Mouse (Mus musculus): ENCODE results near the gene Srl. TPM values are rescaled to one million over a fixed set of nuclear protein-coding genes. Genes with fewer than 3 reads are reported as not detected.

The Srl gene
- polyA plus RNA-seq, 1 experiment from 2014 or later: 3.1 TPM

DNA sequence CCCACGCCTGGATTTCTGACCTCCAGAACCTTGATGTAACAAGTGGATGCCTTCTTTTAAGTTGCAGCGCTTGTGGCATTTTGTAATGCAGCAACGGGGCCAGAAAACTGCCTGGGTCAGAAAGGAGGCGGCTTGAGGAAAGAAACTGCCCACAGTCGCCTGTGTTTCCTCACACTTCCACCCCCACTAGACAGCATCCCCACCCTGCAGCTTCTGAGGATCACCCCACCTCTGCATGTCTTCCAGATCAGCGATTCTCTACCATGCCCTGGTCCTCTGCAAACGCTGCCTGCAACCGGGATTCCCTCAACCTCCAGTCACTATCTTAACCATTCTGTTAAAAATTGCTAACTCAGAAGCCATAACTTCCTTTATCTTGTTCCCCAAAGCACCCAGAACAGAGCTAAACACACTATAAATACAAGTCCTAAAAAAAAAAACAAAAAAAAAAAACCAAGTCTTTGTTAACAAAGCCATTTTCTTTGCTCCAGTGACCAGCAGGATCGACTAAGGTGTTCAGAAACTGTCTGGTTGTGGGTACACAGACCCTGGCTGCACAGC, 77.0 kb downstream of the Srl start:
- no peak overlapping the region for H3K27ac ChIP-seq (replicated peaks)
- 60% methylated on average over 9 of the region's 9 CpGs for WGBS
- ATAC-seq (ENCODE audit: low FRiP score, low TSS enrichment): no peak
- H3K9ac ChIP-seq (ENCODE audit: low read length): no peak overlapping the region
- TF ChIP-seq EP300 (optimal IDR thresholded peaks at IDR 0.05) (no peak), CTCF (IDR thresholded peaks at IDR 0.05; ENCODE audit: low read depth) (no peak)
- no peaks in the 10 kb centered on the region for H3K9me3 ChIP-seq (ENCODE audit: control insufficient read depth, low read length)
- no peaks in the 10 kb centered on the region for H3K36me3 ChIP-seq (ENCODE audit: control insufficient read depth, insufficient read depth, low read length)
- DNase-seq (ENCODE audit: low spot score): no peak
- H3K4me3 ChIP-seq (ENCODE audit: low read depth, low read length): no peak overlapping the region
- H3K4me1 ChIP-seq (replicated peaks; ENCODE audit: control insufficient read depth, insufficient read depth): no peaks in the 10 kb centered on the region
- no peak overlapping the region for H3K4me2 ChIP-seq (replicated peaks; ENCODE audit: low read depth)
- no peaks in the 10 kb centered on the region for H3K27me3 ChIP-seq (ENCODE audit: control insufficient read depth, insufficient read depth, low read length)

DNA sequence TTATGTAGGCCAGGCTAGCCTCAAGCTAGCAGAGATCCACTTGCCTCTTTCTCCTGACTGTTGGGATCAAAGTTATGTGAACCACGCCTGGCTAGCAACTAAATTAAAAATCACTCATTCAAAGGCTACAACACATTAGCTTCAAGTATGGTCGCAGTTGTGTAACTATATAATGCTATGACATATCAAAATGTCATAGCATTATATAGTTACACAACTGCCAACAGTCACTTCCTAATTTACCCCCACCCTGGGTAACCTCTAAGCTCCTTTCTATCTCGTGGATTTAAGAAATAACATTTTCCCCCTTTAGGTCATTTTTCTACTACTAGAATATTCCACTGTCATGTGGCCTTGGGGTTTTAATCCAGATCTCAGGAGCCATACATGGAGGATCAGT, 83.7 kb downstream of the Srl start:
- H3K36me3 ChIP-seq (ENCODE audit: control insufficient read depth, insufficient read depth, low read length): no peaks in the 10 kb centered on the region
- H3K4me3 ChIP-seq (ENCODE audit: low read depth, low read length): no peak overlapping the region
- H3K4me2 ChIP-seq (replicated peaks; ENCODE audit: low read depth): no peak overlapping the region
- WGBS: 84% methylated on average over 3 of the region's 3 CpGs
- H3K27me3 ChIP-seq (ENCODE audit: control insufficient read depth, insufficient read depth, low read length): no peaks in the 10 kb centered on the region
- no peaks in the 10 kb centered on the region for H3K9me3 ChIP-seq (ENCODE audit: control insufficient read depth, low read length)
- DNase-seq (ENCODE audit: low spot score) (no peak), ATAC-seq (ENCODE audit: low FRiP score, low TSS enrichment) (no peak)
- no peaks in the 10 kb centered on the region for H3K4me1 ChIP-seq (replicated peaks; ENCODE audit: control insufficient read depth, insufficient read depth)
- no peak overlapping the region for H3K27ac ChIP-seq (replicated peaks)
- TF ChIP-seq CTCF (IDR thresholded peaks at IDR 0.05; ENCODE audit: low read depth) (no peak), EP300 (optimal IDR thresholded peaks at IDR 0.05) (no peak)
- no peak overlapping the region for H3K9ac ChIP-seq (ENCODE audit: low read length)

DNA sequence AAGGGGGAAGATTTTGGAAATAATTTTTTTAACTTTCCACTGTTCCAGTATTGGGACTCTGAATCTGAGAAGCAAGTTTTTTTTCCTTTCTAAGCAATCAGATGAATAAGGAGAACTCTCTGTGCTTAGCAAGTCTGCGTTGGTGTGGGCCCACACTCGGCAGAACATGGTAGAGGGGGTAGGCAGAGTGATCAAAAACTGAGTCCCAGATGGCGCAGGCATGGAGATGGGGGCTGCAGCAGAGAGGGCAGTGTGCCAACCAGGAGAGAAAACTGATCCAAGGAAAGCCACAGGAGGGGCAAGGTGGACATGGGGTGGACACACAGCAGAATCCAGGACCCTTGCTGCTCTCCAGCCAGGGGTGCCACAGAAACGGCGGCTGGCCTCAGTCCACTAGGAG, 85.2 kb downstream of the Srl start:
- no peaks in the 10 kb centered on the region for H3K9me3 ChIP-seq (ENCODE audit: control insufficient read depth, low read length)
- H3K36me3 ChIP-seq (ENCODE audit: control insufficient read depth, insufficient read depth, low read length): no peaks in the 10 kb centered on the region
- H3K4me3 ChIP-seq (ENCODE audit: low read depth, low read length): no peak overlapping the region
- ATAC-seq (ENCODE audit: low FRiP score, low TSS enrichment) (no peak), DNase-seq (ENCODE audit: low spot score) (no peak)
- H3K9ac ChIP-seq (ENCODE audit: low read length): no peak overlapping the region
- no peaks in the 10 kb centered on the region for H3K4me1 ChIP-seq (replicated peaks; ENCODE audit: control insufficient read depth, insufficient read depth)
- no peak overlapping the region for H3K27ac ChIP-seq (replicated peaks)
- H3K27me3 ChIP-seq (ENCODE audit: control insufficient read depth, insufficient read depth, low read length): no peaks in the 10 kb centered on the region
- WGBS: 73% methylated on average over 5 of the region's 5 CpGs
- H3K4me2 ChIP-seq (replicated peaks; ENCODE audit: low read depth): no peak overlapping the region
- no peak for TF ChIP-seq EP300 (optimal IDR thresholded peaks at IDR 0.05)
- no peak for TF ChIP-seq CTCF (IDR thresholded peaks at IDR 0.05; ENCODE audit: low read depth)

DNA sequence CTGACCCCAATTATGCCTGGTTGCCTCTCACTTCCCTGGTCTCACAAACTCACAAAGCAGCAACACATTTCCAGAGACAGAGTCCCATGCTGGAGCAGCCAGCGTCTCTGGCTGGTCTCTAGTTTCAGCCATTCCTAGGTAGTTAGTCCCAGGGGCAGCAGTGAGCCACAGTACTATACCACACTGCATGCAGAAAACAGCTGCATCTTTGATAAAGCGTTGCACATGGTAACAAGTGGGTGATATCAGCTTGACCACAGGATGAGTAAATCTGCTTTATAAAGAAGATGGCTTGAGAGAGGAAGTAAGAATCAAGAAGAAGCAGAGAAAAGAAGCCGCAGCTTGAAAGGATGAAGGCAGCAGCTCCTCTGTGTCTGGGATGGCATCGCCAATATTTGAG, 85.9 kb downstream of the Srl start:
- Histone ChIP-seq H3K9me3 (ENCODE audit: control insufficient read depth, low read length) (no peaks in the 10 kb centered on the region), H3K36me3 (ENCODE audit: control insufficient read depth, insufficient read depth, low read length) (no peaks in the 10 kb centered on the region), H3K27me3 (ENCODE audit: control insufficient read depth, insufficient read depth, low read length) (no peaks in the 10 kb centered on the region), H3K4me1 (replicated peaks; ENCODE audit: control insufficient read depth, insufficient read depth) (no peaks in the 10 kb centered on the region), H3K27ac (replicated peaks) (no peak overlapping the region), H3K9ac (ENCODE audit: low read length) (no peak overlapping the region), H3K4me2 (replicated peaks; ENCODE audit: low read depth) (no peak overlapping the region), H3K4me3 (ENCODE audit: low read depth, low read length) (no peak overlapping the region)
- WGBS: 86% methylated on average over 4 of the region's 4 CpGs
- ATAC-seq (ENCODE audit: low FRiP score, low TSS enrichment) (no peak), DNase-seq (ENCODE audit: low spot score) (no peak)
- TF ChIP-seq CTCF (IDR thresholded peaks at IDR 0.05; ENCODE audit: low read depth) (no peak), EP300 (optimal IDR thresholded peaks at IDR 0.05) (no peak)

DNA sequence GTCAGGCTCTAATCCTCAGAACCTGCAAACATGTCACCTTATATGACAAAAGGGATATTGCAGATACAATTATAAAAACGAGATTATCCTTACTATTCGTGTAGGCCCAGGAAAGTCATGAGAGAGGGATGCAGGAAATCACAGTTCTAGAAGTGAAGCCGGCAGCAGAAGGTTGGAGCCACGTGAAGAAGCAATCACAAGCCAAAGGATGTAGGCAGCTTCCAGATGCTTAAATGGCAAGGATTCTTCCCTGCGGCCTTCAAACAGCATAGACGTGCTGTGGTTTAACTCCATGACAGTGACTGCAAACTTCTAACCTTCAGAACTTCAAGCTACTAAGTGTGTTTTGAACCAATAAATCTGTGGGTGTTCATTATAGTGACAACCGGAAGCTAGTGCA, 87.1 kb downstream of the Srl start:
- Histone ChIP-seq H3K9ac (ENCODE audit: low read length) (no peak overlapping the region), H3K27me3 (ENCODE audit: control insufficient read depth, insufficient read depth, low read length) (no peaks in the 10 kb centered on the region), H3K4me3 (ENCODE audit: low read depth, low read length) (no peak overlapping the region), H3K4me1 (replicated peaks; ENCODE audit: control insufficient read depth, insufficient read depth) (no peaks in the 10 kb centered on the region), H3K4me2 (replicated peaks; ENCODE audit: low read depth) (no peak overlapping the region), H3K27ac (replicated peaks) (no peak overlapping the region), H3K36me3 (ENCODE audit: control insufficient read depth, insufficient read depth, low read length) (no peaks in the 10 kb centered on the region), H3K9me3 (ENCODE audit: control insufficient read depth, low read length) (no peaks in the 10 kb centered on the region)
- 74% methylated on average over 7 of the region's 7 CpGs for WGBS
- TF ChIP-seq CTCF (IDR thresholded peaks at IDR 0.05; ENCODE audit: low read depth) (no peak), EP300 (optimal IDR thresholded peaks at IDR 0.05) (no peak)
- no peak for ATAC-seq (ENCODE audit: low FRiP score, low TSS enrichment)
- no peak for DNase-seq (ENCODE audit: low spot score)

DNA sequence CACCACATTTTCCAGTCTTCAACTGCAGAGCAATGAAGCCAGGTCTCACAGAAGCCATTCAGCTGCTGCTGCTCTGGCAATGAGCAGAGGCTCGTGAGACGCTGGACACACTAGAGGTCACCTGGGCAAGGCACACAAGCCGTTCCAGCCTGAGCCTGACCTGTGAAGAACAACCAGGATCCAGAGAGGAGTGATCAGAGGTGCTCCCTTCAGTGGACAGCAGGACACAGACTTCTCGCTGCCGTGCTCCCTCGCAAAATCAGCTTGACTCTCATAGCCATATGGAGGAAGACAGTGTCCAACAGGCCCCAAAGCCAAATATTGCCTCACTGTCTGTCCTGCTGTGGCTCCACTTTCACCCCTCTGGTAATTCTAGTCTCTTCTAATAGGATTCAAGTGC, 92.2 kb downstream of the Srl start:
- no peak overlapping the region for H3K27ac ChIP-seq (replicated peaks)
- H3K27me3 ChIP-seq (ENCODE audit: control insufficient read depth, insufficient read depth, low read length): no peaks in the 10 kb centered on the region
- no peak overlapping the region for H3K4me2 ChIP-seq (replicated peaks; ENCODE audit: low read depth)
- DNase-seq (ENCODE audit: low spot score) (no peak), ATAC-seq (ENCODE audit: low FRiP score, low TSS enrichment) (no peak)
- H3K36me3 ChIP-seq (ENCODE audit: control insufficient read depth, insufficient read depth, low read length): no peaks in the 10 kb centered on the region
- H3K9me3 ChIP-seq (ENCODE audit: control insufficient read depth, low read length): no peaks in the 10 kb centered on the region
- no peak overlapping the region for H3K9ac ChIP-seq (ENCODE audit: low read length)
- no peaks in the 10 kb centered on the region for H3K4me1 ChIP-seq (replicated peaks; ENCODE audit: control insufficient read depth, insufficient read depth)
- TF ChIP-seq EP300 (optimal IDR thresholded peaks at IDR 0.05) (no peak), CTCF (IDR thresholded peaks at IDR 0.05; ENCODE audit: low read depth) (no peak)
- WGBS: 88% methylated on average over 6 of the region's 6 CpGs
- no peak overlapping the region for H3K4me3 ChIP-seq (ENCODE audit: low read depth, low read length)

Measured in stomach, postnatal 0 days (tissue).